Mouse (Mus musculus): ENCODE results near the gene Kcnk12. TPM values are rescaled to one million over a fixed set of nuclear protein-coding genes. Genes with fewer than 3 reads are reported as not detected.
A peak's percentile ranks its signal among the peaks of the same experiment; 100 is the strongest.

Kcnk12 gene
- 0.41 and 0.52 TPM in 2 replicates for polyA plus RNA-seq (2015; fragmentation: Nextera tagmentation; extraction: Ambion mirVana)

- DNase-seq (no peak), ATAC-seq (ENCODE audit: low read depth) (0 out of 2 replicates have a peak, but pooled peaks have one; percentile 34)
- Histone ChIP-seq H3K4me1 (replicated peaks) (peaks cover 12% of the 10 kb centered on the region), H3K27me3 (peaks cover 58% of the 10 kb centered on the region), H3K4me2 (peak within 1 kb of the TSS; percentile 63), H3K9ac (no peak within 1 kb of the TSS), H3K36me3 (no peaks in the 10 kb centered on the region), H3K4me3 (replicated peaks) (peak within 1 kb of the TSS; percentile 48), H3K9me3 (replicated peaks) (no peaks in the 10 kb centered on the region), H3K27ac (no peak within 1 kb of the TSS)
- WGBS (ENCODE audit: insufficient replicate concordance), result under 1% methylated on average over 46 of the region's 46 CpGs
Measured at GRCm38 (mm10) chr17:87797688-87798291, at the start of gene Kcnk12. Gene Kcnk12 (minus strand): TSS chr17:87797994.

- H3K4me1 ChIP-seq (replicated peaks), result no peaks in the 10 kb centered on the region
- DNase-seq, result no peak
- 0 out of 2 replicates have a peak, but pooled peaks cover 2% of the 10 kb centered on the region for H3K27me3 ChIP-seq
- ATAC-seq (ENCODE audit: low read depth), result no peak
- H3K9ac ChIP-seq, result no peak overlapping the region
- H3K4me3 ChIP-seq (replicated peaks), result no peak overlapping the region
- no peak overlapping the region for H3K27ac ChIP-seq
- no peaks in the 10 kb centered on the region for H3K9me3 ChIP-seq (replicated peaks)
- no peaks in the 10 kb centered on the region for H3K36me3 ChIP-seq
- 62% methylated on average over 5 of the region's 5 CpGs for WGBS (ENCODE audit: insufficient replicate concordance)
- H3K4me2 ChIP-seq, result no peak overlapping the region
Measured at GRCm38 (mm10) chr17:87842156-87842555, 44.4 kb upstream of the Kcnk12 start.

GRCm38 (mm10) chr17:87840079-87840478, 42.3 kb upstream of the Kcnk12 start:
- H3K4me2 ChIP-seq, result no peak overlapping the region
- H3K9ac ChIP-seq, result no peak overlapping the region
- no peak overlapping the region for H3K4me3 ChIP-seq (replicated peaks)
- WGBS (ENCODE audit: insufficient replicate concordance), result 52% methylated on average over 7 of the region's 7 CpGs
- no peak overlapping the region for H3K27ac ChIP-seq
- ATAC-seq (ENCODE audit: low read depth) (no peak), DNase-seq (no peak)
- no peaks in the 10 kb centered on the region for H3K36me3 ChIP-seq
- H3K4me1 ChIP-seq (replicated peaks), result no peaks in the 10 kb centered on the region
- H3K9me3 ChIP-seq (replicated peaks), result no peaks in the 10 kb centered on the region
- no peaks in the 10 kb centered on the region for H3K27me3 ChIP-seq

- H3K4me1 ChIP-seq (replicated peaks), result no peaks in the 10 kb centered on the region
- DNase-seq, result no peak
- no peak overlapping the region for H3K9ac ChIP-seq
- no peak overlapping the region for H3K27ac ChIP-seq
- no peaks in the 10 kb centered on the region for H3K27me3 ChIP-seq
- no peak overlapping the region for H3K4me3 ChIP-seq (replicated peaks)
- no peaks in the 10 kb centered on the region for H3K9me3 ChIP-seq (replicated peaks)
- WGBS (ENCODE audit: insufficient replicate concordance), result 34% methylated on average over 8 of the region's 8 CpGs
- H3K4me2 ChIP-seq, result no peak overlapping the region
- no peak for ATAC-seq (ENCODE audit: low read depth)
- no peaks in the 10 kb centered on the region for H3K36me3 ChIP-seq
Measured at GRCm38 (mm10) chr17:87834850-87835249, 37.1 kb upstream of the Kcnk12 start.

GRCm38 (mm10) chr17:87826909-87827308, 29.1 kb upstream of the Kcnk12 start:
- Histone ChIP-seq H3K4me1 (replicated peaks) (no peaks in the 10 kb centered on the region), H3K27me3 (peaks cover 17% of the 10 kb centered on the region), H3K4me3 (replicated peaks) (no peak overlapping the region), H3K27ac (no peak overlapping the region), H3K4me2 (no peak overlapping the region), H3K36me3 (no peaks in the 10 kb centered on the region), H3K9me3 (replicated peaks) (no peaks in the 10 kb centered on the region), H3K9ac (no peak overlapping the region)
- no peak for DNase-seq
- no peak for ATAC-seq (ENCODE audit: low read depth)
- 12% methylated on average over 12 of the region's 12 CpGs for WGBS (ENCODE audit: insufficient replicate concordance)

GRCm38 (mm10) chr17:87826036-87826560, 28.3 kb upstream of the Kcnk12 start:
- H3K4me1 ChIP-seq (replicated peaks), result no peaks in the 10 kb centered on the region
- H3K27me3 ChIP-seq, result peaks cover 17% of the 10 kb centered on the region
- no peaks in the 10 kb centered on the region for H3K9me3 ChIP-seq (replicated peaks)
- no peak overlapping the region for H3K27ac ChIP-seq
- DNase-seq (no peak), ATAC-seq (ENCODE audit: low read depth) (no peak)
- no peaks in the 10 kb centered on the region for H3K36me3 ChIP-seq
- WGBS (ENCODE audit: insufficient replicate concordance), result 15% methylated on average over 23 of the region's 23 CpGs
- H3K4me3 ChIP-seq (replicated peaks), result no peak overlapping the region
- H3K4me2 ChIP-seq, result no peak overlapping the region
- H3K9ac ChIP-seq, result no peak overlapping the region

GRCm38 (mm10) chr17:87825454-87826008, 27.7 kb upstream of the Kcnk12 start:
- Histone ChIP-seq H3K9me3 (replicated peaks) (no peaks in the 10 kb centered on the region), H3K9ac (no peak overlapping the region), H3K4me1 (replicated peaks) (no peaks in the 10 kb centered on the region), H3K27ac (no peak overlapping the region), H3K27me3 (peaks cover 17% of the 10 kb centered on the region), H3K36me3 (no peaks in the 10 kb centered on the region), H3K4me2 (no peak overlapping the region), H3K4me3 (replicated peaks) (no peak overlapping the region)
- 21% methylated on average over 5 of the region's 5 CpGs for WGBS (ENCODE audit: insufficient replicate concordance)
- ATAC-seq (ENCODE audit: low read depth), result no peak
- no peak for DNase-seq

- H3K9ac ChIP-seq, result no peak overlapping the region
- H3K4me3 ChIP-seq (replicated peaks), result no peak overlapping the region
- no peak for ATAC-seq (ENCODE audit: low read depth)
- no peak for DNase-seq
- H3K4me2 ChIP-seq, result no peak overlapping the region
- peaks cover 17% of the 10 kb centered on the region for H3K27me3 ChIP-seq
- no peaks in the 10 kb centered on the region for H3K4me1 ChIP-seq (replicated peaks)
- H3K9me3 ChIP-seq (replicated peaks), result 0 out of 2 replicates have a peak, but pooled peaks cover 6% of the 10 kb centered on the region
- no peak overlapping the region for H3K27ac ChIP-seq
- H3K36me3 ChIP-seq, result no peaks in the 10 kb centered on the region
- 61% methylated on average over 3 of the region's 3 CpGs for WGBS (ENCODE audit: insufficient replicate concordance)
Measured at GRCm38 (mm10) chr17:87823031-87823430, 25.2 kb upstream of the Kcnk12 start.

GRCm38 (mm10) chr17:87809556-87809955, 11.8 kb upstream of the Kcnk12 start:
- Histone ChIP-seq H3K27ac (no peak overlapping the region), H3K4me1 (replicated peaks) (no peaks in the 10 kb centered on the region), H3K27me3 (no peaks in the 10 kb centered on the region), H3K4me2 (no peak overlapping the region), H3K4me3 (replicated peaks) (no peak overlapping the region), H3K36me3 (no peaks in the 10 kb centered on the region), H3K9ac (no peak overlapping the region), H3K9me3 (replicated peaks) (no peaks in the 10 kb centered on the region)
- no peak for ATAC-seq (ENCODE audit: low read depth)
- 71% methylated on average over 2 of the region's 2 CpGs for whole genome bisulfite sequencing (ENCODE audit: insufficient replicate concordance)
- no peak for DNase-seq

- Histone ChIP-seq H3K4me3 (replicated peaks) (no peak overlapping the region), H3K9me3 (replicated peaks) (no peaks in the 10 kb centered on the region), H3K27ac (no peak overlapping the region), H3K27me3 (peaks cover 54% of the 10 kb centered on the region), H3K4me1 (replicated peaks) (peaks cover 12% of the 10 kb centered on the region), H3K4me2 (no peak overlapping the region), H3K36me3 (no peaks in the 10 kb centered on the region), H3K9ac (no peak overlapping the region)
- 52% methylated on average over 3 of the region's 3 CpGs for WGBS (ENCODE audit: insufficient replicate concordance)
- DNase-seq (no peak), ATAC-seq (ENCODE audit: low read depth) (no peak)
Measured at GRCm38 (mm10) chr17:87799948-87800340, 2.1 kb upstream of the Kcnk12 start.

GRCm38 (mm10) chr17:87799212-87799947, 1.6 kb upstream of the Kcnk12 start:
- ATAC-seq (ENCODE audit: low read depth) (no peak), DNase-seq (no peak)
- Histone ChIP-seq H3K4me2 (no peak overlapping the region), H3K27ac (no peak overlapping the region), H3K36me3 (no peaks in the 10 kb centered on the region), H3K9ac (no peak overlapping the region), H3K4me3 (replicated peaks) (no peak overlapping the region), H3K4me1 (replicated peaks) (peaks cover 12% of the 10 kb centered on the region), H3K27me3 (peaks cover 58% of the 10 kb centered on the region), H3K9me3 (replicated peaks) (no peaks in the 10 kb centered on the region)
- 48% methylated on average over 13 of the region's 13 CpGs for WGBS (ENCODE audit: insufficient replicate concordance)
